In genomic region chr16:10676461-10677066, GRCm38 (mm10) we compare ENCODE assay signal across 12 mouse cellular contexts.
DNase-seq lines count a peak whose midpoint lies in the region; ATAC-seq and TF ChIP-seq lines count a peak whose summit lies in the region.
"Had no signal": no experiment of that assay in that cellular context is flagged by ENCODE, and none has a peak within 500 bp of the region (broad histone marks: within the 10 kb centered on the region; RNA-seq: fewer than 3 reads in every experiment).

No protein-coding gene starts in this region.

- WGBS in lung, postnatal 0 days = 23% methylated on average over 3 of the region's 3 CpGs
- 6% methylated on average over 3 of the region's 3 CpGs for WGBS in liver, embryonic 12.5 days (ENCODE audit: insufficient replicate concordance)
- 50% methylated on average over 3 of the region's 3 CpGs for WGBS in stomach, embryonic 16.5 days
- 73% methylated on average over 3 of the region's 3 CpGs for WGBS in neural tube, embryonic 15.5 days

- no peaks in the 10 kb centered on the region for H3K36me3 ChIP-seq in lung, postnatal 0 days (ENCODE audit: insufficient read depth, low read length)
- no peaks in the 10 kb centered on the region for H3K36me3 ChIP-seq in liver, embryonic 12.5 days
- no peaks in the 10 kb centered on the region for H3K36me3 ChIP-seq in stomach, embryonic 16.5 days (ENCODE audit: control insufficient read depth, insufficient read depth, low read length)
- no peaks in the 10 kb centered on the region for H3K36me3 ChIP-seq in neural tube, embryonic 15.5 days
- H3K36me3 ChIP-seq: neural tube, embryonic 12.5 days had no signal

- H3K27me3 ChIP-seq in lung, postnatal 0 days (replicated peaks; ENCODE audit: insufficient read depth, low read length) = no peaks in the 10 kb centered on the region
- H3K27me3 ChIP-seq in liver, embryonic 12.5 days (replicated peaks) = no peaks in the 10 kb centered on the region
- H3K27me3 ChIP-seq in stomach, embryonic 16.5 days (ENCODE audit: control insufficient read depth, insufficient read depth, low read length) = no peaks in the 10 kb centered on the region
- H3K27me3 ChIP-seq in neural tube, embryonic 15.5 days (replicated peaks) = no peaks in the 10 kb centered on the region
- H3K27me3 ChIP-seq: neural tube, embryonic 12.5 days had no signal

- H3K9me3 ChIP-seq in lung, postnatal 0 days (ENCODE audit: low read length) = no peaks in the 10 kb centered on the region
- no peaks in the 10 kb centered on the region for H3K9me3 ChIP-seq in liver, embryonic 12.5 days (replicated peaks)
- no peaks in the 10 kb centered on the region for H3K9me3 ChIP-seq in stomach, embryonic 16.5 days (replicated peaks; ENCODE audit: control insufficient read depth, low read length)
- no peaks in the 10 kb centered on the region for H3K9me3 ChIP-seq in neural tube, embryonic 15.5 days (replicated peaks)
- H3K9me3 ChIP-seq: neural tube, embryonic 12.5 days had no signal

- no peak overlapping the region for H3K4me2 ChIP-seq in lung, postnatal 0 days (replicated peaks; ENCODE audit: low read depth, low read length)
- peak overlapping the region; percentile 13; the same call in 1 of the 2 replicates for H3K4me2 ChIP-seq in liver, embryonic 12.5 days
- H3K4me2 ChIP-seq in stomach, embryonic 16.5 days (ENCODE audit: low read depth, low read length) = no peak overlapping the region
- no peak overlapping the region for H3K4me2 ChIP-seq in neural tube, embryonic 15.5 days
- H3K4me2 ChIP-seq: midbrain, embryonic 11.5 days; neural tube, embryonic 12.5 days had no signal

- no peak overlapping the region for H3K4me3 ChIP-seq in lung, postnatal 0 days (ENCODE audit: low read depth, low read length)
- no peak overlapping the region for H3K4me3 ChIP-seq in liver, embryonic 12.5 days
- H3K4me3 ChIP-seq in stomach, embryonic 16.5 days (replicated peaks; ENCODE audit: low read length) = no peak overlapping the region
- no peak overlapping the region for H3K4me3 ChIP-seq in neural tube, embryonic 15.5 days (replicated peaks)
- H3K4me3 ChIP-seq: neural tube, embryonic 12.5 days had no signal

- ATAC-seq in lung, postnatal 0 days = peak; percentile 73
- ATAC-seq in liver, embryonic 12.5 days = peak; percentile 76
- no peak for ATAC-seq in stomach, embryonic 16.5 days (ENCODE audit: insufficient read depth, low FRiP score)
- no peak for ATAC-seq in neural tube, embryonic 15.5 days (ENCODE audit: low FRiP score)

- peak; percentile 72 for DNase-seq in lung, postnatal 0 days (ENCODE audit: low spot score)
- DNase-seq in lung, postnatal 4 days = no peak
- peak; percentile 58 for DNase-seq in c-Kit-positive CD71-positive TER-119-negative erythroid progenitor cells, embryonic 14.5 days (ENCODE audit: low read depth)
- DNase-seq in T-cell, adult 2 months (ENCODE audit: low spot score) = no peak
- DNase-seq in urinary bladder, adult 18-20 months (ENCODE audit: low spot score in 2 of 2) = no peak
- DNase-seq: kidney, postnatal 14 days; left cerebral cortex, postnatal 4 days had no signal

- peaks cover 6% of the 10 kb centered on the region; the same call in 1 of the 2 replicates for H3K4me1 ChIP-seq in lung, postnatal 0 days (ENCODE audit: insufficient read depth, low read depth, low read length)
- peaks cover 35% of the 10 kb centered on the region for H3K4me1 ChIP-seq in liver, embryonic 12.5 days
- H3K4me1 ChIP-seq in stomach, embryonic 16.5 days (ENCODE audit: control insufficient read depth, insufficient read depth, low read length) = peaks cover 11% of the 10 kb centered on the region
- H3K4me1 ChIP-seq in neural tube, embryonic 15.5 days = no peaks in the 10 kb centered on the region
- H3K4me1 ChIP-seq: neural tube, embryonic 12.5 days had no signal

- no peak overlapping the region for H3K27ac ChIP-seq in lung, postnatal 0 days (ENCODE audit: low read length)
- peak overlapping the region; percentile 55 for H3K27ac ChIP-seq in liver, embryonic 12.5 days
- 0 out of 2 replicates have a peak overlapping the region, but pooled peaks have one; percentile 21 for H3K27ac ChIP-seq in stomach, embryonic 16.5 days (ENCODE audit: low read length)
- no peak overlapping the region for H3K27ac ChIP-seq in neural tube, embryonic 15.5 days (replicated peaks)
- H3K27ac ChIP-seq: neural tube, embryonic 12.5 days had no signal

- H3K9ac ChIP-seq in lung, postnatal 0 days (replicated peaks; ENCODE audit: low read depth) = no peak overlapping the region
- no peak overlapping the region for H3K9ac ChIP-seq in liver, embryonic 12.5 days
- H3K9ac ChIP-seq in stomach, embryonic 16.5 days (ENCODE audit: low read length) = no peak overlapping the region
- no peak overlapping the region for H3K9ac ChIP-seq in neural tube, embryonic 15.5 days (replicated peaks)
- H3K9ac ChIP-seq: neural tube, embryonic 12.5 days had no signal

- TF ChIP-seq CTCF in lung, postnatal 0 days (IDR thresholded peaks at IDR 0.05) = no peak

- peak; percentile 64 for TF ChIP-seq EP300 in lung, postnatal 0 days (IDR thresholded peaks at IDR 0.05)

Comparison
In these comparisons a context has a peak if more than half of its experiments do, and no peak if none do; other contexts are left out.
1. DNase-seq: peak in lung, postnatal 0 days (single experiment) and c-Kit-positive CD71-positive TER-119-negative erythroid progenitor cells, embryonic 14.5 days (single experiment); none in lung, postnatal 4 days (0 of 2), T-cell, adult 2 months (single experiment) and urinary bladder, adult 18-20 months (0 of 2).
2. ATAC-seq: peak in lung, postnatal 0 days (single experiment) and liver, embryonic 12.5 days (single experiment); none in stomach, embryonic 16.5 days (single experiment) and neural tube, embryonic 15.5 days (single experiment).
3. H3K27ac ChIP-seq: peak in liver, embryonic 12.5 days (single experiment) and stomach, embryonic 16.5 days (single experiment); none in lung, postnatal 0 days (single experiment) and neural tube, embryonic 15.5 days (single experiment).